Mouse (Mus musculus): Measurements from ENCODE around the gene Gm20458. TPM values are rescaled to one million over a fixed set of nuclear protein-coding genes. Genes with fewer than 3 reads are reported as not detected.

Gene Gm20458
- polyA plus RNA-seq, 1 experiment from 2014 or later: 6.9 TPM

DNA sequence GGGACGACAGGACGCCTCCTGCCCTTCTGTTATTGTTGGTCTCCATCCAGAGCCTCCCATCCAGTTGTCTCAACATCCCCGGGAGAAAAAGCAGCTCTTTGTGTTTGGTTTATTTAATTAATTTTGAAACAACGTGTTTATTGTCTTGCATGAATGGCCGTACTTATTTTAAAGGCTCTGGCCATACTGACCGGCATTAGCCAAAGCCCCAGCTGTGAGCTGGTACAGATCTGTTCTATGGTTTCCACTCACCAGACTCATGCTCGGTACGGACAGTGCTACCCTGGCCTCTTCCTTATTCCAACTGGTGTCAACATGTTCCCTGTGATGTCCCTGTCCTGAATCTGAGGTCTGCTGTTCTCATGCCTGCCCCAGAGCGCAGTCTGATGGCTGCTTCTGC is 55.1 kb downstream of the Gm20458 start:
- ATAC-seq (replicated peaks): no peak
- no peaks in the 10 kb centered on the region for H3K9me3 ChIP-seq
- no peaks in the 10 kb centered on the region for H3K36me3 ChIP-seq
- H3K4me1 ChIP-seq: peaks cover 8% of the 10 kb centered on the region; the same call in 1 of the 2 replicates
- no peak overlapping the region for H3K4me2 ChIP-seq (replicated peaks)
- no peaks in the 10 kb centered on the region for H3K27me3 ChIP-seq
- H3K4me3 ChIP-seq: no peak overlapping the region
- no peak overlapping the region for H3K9ac ChIP-seq (replicated peaks)
- no peak overlapping the region for H3K27ac ChIP-seq (replicated peaks)
- WGBS: 79% methylated on average over 9 of the region's 9 CpGs

- no peak for ATAC-seq (replicated peaks)
- Histone ChIP-seq H3K9me3 (no peaks in the 10 kb centered on the region), H3K27ac (replicated peaks) (no peak overlapping the region), H3K4me3 (no peak overlapping the region), H3K4me2 (replicated peaks) (no peak overlapping the region), H3K36me3 (no peaks in the 10 kb centered on the region), H3K9ac (replicated peaks) (no peak overlapping the region), H3K4me1 (peaks cover 8% of the 10 kb centered on the region; the same call in 1 of the 2 replicates), H3K27me3 (no peaks in the 10 kb centered on the region)
- 88% methylated on average over 11 of the region's 11 CpGs for WGBS
Observed at GRCm38 (mm10) chr2:164516592-164516991, 55.8 kb downstream of the Gm20458 start.

DNA sequence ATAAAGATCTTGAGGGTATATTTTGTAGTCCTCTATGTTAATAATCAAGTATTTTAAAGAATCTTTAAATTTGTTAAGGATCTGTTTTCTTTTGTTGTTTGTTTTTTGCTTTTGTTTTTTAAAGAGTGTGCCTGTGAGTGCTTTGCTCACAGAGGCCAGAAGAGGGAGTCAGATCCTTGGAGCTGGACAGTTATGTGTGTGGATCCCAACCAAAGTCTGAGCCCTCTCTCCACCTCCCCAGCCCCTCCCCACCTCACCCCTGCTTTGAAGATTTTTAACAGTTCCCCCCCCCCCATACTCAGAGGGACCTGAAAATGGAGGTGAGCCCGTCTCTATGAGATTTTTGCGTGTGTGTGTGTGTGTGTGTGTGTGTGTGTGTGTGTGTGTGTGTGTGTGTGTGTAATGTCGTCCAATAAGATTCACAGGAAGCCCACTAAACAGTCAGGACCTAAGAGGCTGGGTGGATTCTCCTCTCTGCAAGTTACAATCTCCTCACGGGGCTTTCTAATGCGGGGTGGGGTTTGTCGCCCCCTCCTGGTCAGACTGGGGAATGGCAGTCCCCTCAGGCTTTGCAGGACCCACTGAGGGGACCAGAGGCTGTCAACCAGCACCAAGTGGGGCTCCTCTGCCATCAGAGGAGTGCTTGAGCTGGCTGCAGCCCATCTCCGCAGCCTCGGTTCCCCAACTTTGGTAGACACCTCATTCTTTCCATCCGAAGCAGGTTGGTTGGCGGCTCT is 56.9 kb downstream of the Gm20458 start:
- Histone ChIP-seq H3K4me1 (peaks cover 12% of the 10 kb centered on the region; the same call in 1 of the 2 replicates), H3K9me3 (no peaks in the 10 kb centered on the region), H3K9ac (replicated peaks) (no peak overlapping the region), H3K4me2 (replicated peaks) (no peak overlapping the region), H3K36me3 (no peaks in the 10 kb centered on the region), H3K4me3 (no peak overlapping the region), H3K27me3 (no peaks in the 10 kb centered on the region), H3K27ac (replicated peaks) (peak overlapping the region; percentile 43; the same call in 1 of the 2 replicates)
- no peak for ATAC-seq (replicated peaks)
- 37% methylated on average over 9 of the region's 10 CpGs for WGBS

DNA sequence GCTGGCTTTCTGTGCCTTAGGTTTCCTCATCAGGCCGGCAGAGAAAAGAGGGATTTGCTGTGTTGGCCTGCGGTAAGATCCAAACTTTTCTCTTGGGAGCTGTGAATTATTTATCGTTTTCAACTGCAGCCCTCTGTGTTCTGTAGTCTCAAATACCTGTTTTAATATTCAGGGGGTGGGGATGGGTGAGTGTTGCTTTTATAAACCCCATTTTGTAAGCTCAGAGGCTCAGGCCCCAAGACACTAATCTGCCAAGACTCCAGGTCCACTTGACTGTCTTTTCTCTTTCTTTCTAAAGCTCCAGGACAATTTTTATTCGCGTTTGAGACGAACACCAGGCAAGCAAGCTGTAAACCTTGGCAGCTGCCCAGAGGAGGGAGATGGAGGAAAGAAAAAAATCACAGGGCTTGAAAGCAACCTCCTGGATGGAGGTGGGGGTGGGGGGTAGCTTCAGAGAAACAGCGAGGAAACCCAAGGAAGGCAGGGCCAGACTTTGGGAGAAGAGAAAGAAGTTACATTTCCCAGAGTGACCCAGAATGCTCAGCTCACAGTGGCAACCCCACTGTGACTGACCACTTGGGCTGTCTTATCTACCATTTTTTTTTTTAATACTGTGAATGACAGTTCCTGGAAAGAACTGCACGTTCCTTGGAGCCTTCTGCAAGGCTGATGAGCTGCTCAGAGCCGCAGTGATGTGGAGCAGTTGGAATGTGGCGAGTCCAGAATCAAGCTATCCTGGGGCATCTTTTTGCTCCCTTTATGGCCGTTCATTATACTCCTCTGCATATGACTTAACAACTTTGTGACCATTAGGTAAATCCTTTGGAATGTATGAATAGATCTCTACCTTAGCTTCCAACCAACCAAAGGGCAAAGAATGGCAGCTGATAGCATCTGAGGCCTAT is 57.8 kb downstream of the Gm20458 start:
- H3K9me3 ChIP-seq: no peaks in the 10 kb centered on the region
- H3K4me2 ChIP-seq (replicated peaks): no peak overlapping the region
- no peaks in the 10 kb centered on the region for H3K36me3 ChIP-seq
- no peak overlapping the region for H3K4me3 ChIP-seq
- H3K9ac ChIP-seq (replicated peaks): no peak overlapping the region
- WGBS: 41% methylated on average over 11 of the region's 11 CpGs
- peaks cover 12% of the 10 kb centered on the region; the same call in 1 of the 2 replicates for H3K4me1 ChIP-seq
- peak overlapping the region; percentile 43 for H3K27ac ChIP-seq (replicated peaks)
- H3K27me3 ChIP-seq: no peaks in the 10 kb centered on the region
- no peak for ATAC-seq (replicated peaks)

DNA sequence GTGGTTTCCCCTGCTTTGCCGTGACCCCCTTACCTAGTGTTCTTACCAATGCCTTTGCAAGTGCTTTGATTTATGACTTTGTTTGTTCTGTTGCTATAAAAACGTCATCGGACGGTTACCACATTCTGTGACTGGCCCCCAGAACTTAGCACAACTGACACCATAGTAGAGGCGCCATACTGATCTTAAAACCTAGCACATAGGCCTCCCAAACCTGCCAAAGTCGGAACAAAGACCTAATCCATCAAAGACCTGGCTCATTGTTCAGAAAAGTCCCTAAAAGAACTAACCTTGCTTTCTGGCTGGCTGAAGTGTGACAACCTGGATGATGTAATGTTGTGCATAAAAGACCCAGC is 58.4 kb downstream of the Gm20458 start:
- Histone ChIP-seq H3K27me3 (no peaks in the 10 kb centered on the region), H3K4me1 (peaks cover 12% of the 10 kb centered on the region; the same call in 1 of the 2 replicates), H3K4me3 (no peak overlapping the region), H3K9ac (replicated peaks) (no peak overlapping the region), H3K36me3 (no peaks in the 10 kb centered on the region), H3K4me2 (replicated peaks) (no peak overlapping the region), H3K27ac (replicated peaks) (peak overlapping the region; percentile 43; the same call in 1 of the 2 replicates), H3K9me3 (no peaks in the 10 kb centered on the region)
- 55% methylated on average over 6 of the region's 6 CpGs for WGBS
- ATAC-seq (replicated peaks): no peak

GRCm38 (mm10) chr2:164520782-164521181 is 60.0 kb downstream of the Gm20458 start:
- H3K9ac ChIP-seq (replicated peaks): no peak overlapping the region
- WGBS: 15% methylated on average over 3 of the region's 3 CpGs
- no peak overlapping the region for H3K4me3 ChIP-seq
- H3K27ac ChIP-seq (replicated peaks): no peak overlapping the region
- ATAC-seq (replicated peaks): no peak
- H3K36me3 ChIP-seq: no peaks in the 10 kb centered on the region
- no peaks in the 10 kb centered on the region for H3K9me3 ChIP-seq
- no peaks in the 10 kb centered on the region for H3K27me3 ChIP-seq
- no peak overlapping the region for H3K4me2 ChIP-seq (replicated peaks)
- H3K4me1 ChIP-seq: peaks cover 12% of the 10 kb centered on the region; the same call in 1 of the 2 replicates

- Histone ChIP-seq H3K27ac (replicated peaks) (no peak overlapping the region), H3K4me1 (peaks cover 12% of the 10 kb centered on the region; the same call in 1 of the 2 replicates), H3K9me3 (no peaks in the 10 kb centered on the region), H3K9ac (replicated peaks) (no peak overlapping the region), H3K36me3 (no peaks in the 10 kb centered on the region), H3K4me3 (no peak overlapping the region), H3K4me2 (replicated peaks) (no peak overlapping the region), H3K27me3 (no peaks in the 10 kb centered on the region)
- WGBS: 13% methylated on average over 11 of the region's 11 CpGs
- ATAC-seq (replicated peaks): no peak
Observed at GRCm38 (mm10) chr2:164521841-164522240, 61.1 kb downstream of the Gm20458 start.

GRCm38 (mm10) chr2:164522280-164522679 is 61.5 kb downstream of the Gm20458 start:
- no peaks in the 10 kb centered on the region for H3K27me3 ChIP-seq
- H3K4me3 ChIP-seq: no peak overlapping the region
- 29% methylated on average over 8 of the region's 8 CpGs for WGBS
- peaks cover 12% of the 10 kb centered on the region; the same call in 1 of the 2 replicates for H3K4me1 ChIP-seq
- ATAC-seq (replicated peaks): no peak
- H3K36me3 ChIP-seq: no peaks in the 10 kb centered on the region
- H3K9me3 ChIP-seq: no peaks in the 10 kb centered on the region
- H3K4me2 ChIP-seq (replicated peaks): no peak overlapping the region
- H3K9ac ChIP-seq (replicated peaks): no peak overlapping the region
- no peak overlapping the region for H3K27ac ChIP-seq (replicated peaks)

GRCm38 (mm10) chr2:164523301-164523773 is 62.6 kb downstream of the Gm20458 start:
- no peaks in the 10 kb centered on the region for H3K36me3 ChIP-seq
- H3K9ac ChIP-seq (replicated peaks): no peak overlapping the region
- no peak for ATAC-seq (replicated peaks)

GRCm38 (mm10) chr2:164528557-164528956 is 67.8 kb downstream of the Gm20458 start:
- Histone ChIP-seq H3K4me2 (replicated peaks) (no peak overlapping the region), H3K4me3 (no peak overlapping the region)
- ATAC-seq (replicated peaks): no peak

More at GRCm38 (mm10) chr2:164523301-164523773, 62.6 kb downstream of the Gm20458 start:
- 77% methylated on average over 10 of the region's 10 CpGs for WGBS
- no peak overlapping the region for H3K27ac ChIP-seq (replicated peaks)
- H3K4me1 ChIP-seq: peaks cover 12% of the 10 kb centered on the region; the same call in 1 of the 2 replicates
- no peak overlapping the region for H3K4me3 ChIP-seq
- no peaks in the 10 kb centered on the region for H3K9me3 ChIP-seq
- H3K4me2 ChIP-seq (replicated peaks): no peak overlapping the region
- no peaks in the 10 kb centered on the region for H3K27me3 ChIP-seq

DNA sequence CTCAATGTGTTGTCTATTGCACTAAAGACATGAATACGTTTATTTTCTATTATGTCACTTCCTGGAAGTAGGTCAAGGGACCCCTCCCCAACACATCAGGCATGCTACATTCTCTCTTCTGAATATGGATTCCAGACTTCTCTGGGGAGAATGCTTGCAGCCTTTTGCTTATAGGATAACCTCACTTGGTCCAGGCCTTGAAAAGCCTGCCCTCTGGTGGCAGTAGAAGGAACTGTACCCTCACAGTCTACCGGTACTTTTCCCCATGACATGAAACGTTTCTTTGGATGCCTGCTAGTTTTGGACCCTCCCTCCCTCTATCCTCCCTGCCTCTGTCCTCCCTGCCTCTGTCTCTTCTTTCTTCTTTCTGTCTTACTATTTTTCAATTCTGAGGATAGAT is 70.4 kb downstream of the Gm20458 start:
- ATAC-seq (replicated peaks): no peak
- H3K36me3 ChIP-seq: no peaks in the 10 kb centered on the region
- no peaks in the 10 kb centered on the region for H3K27me3 ChIP-seq
- WGBS: 4% methylated on average over 3 of the region's 3 CpGs
- no peak overlapping the region for H3K27ac ChIP-seq (replicated peaks)
- no peaks in the 10 kb centered on the region for H3K4me1 ChIP-seq
- H3K9ac ChIP-seq (replicated peaks): no peak overlapping the region
- no peak overlapping the region for H3K4me2 ChIP-seq (replicated peaks)
- H3K9me3 ChIP-seq: no peaks in the 10 kb centered on the region
- no peak overlapping the region for H3K4me3 ChIP-seq

More at GRCm38 (mm10) chr2:164528557-164528956, 67.8 kb downstream of the Gm20458 start:
- 60% methylated on average over 5 of the region's 5 CpGs for WGBS
- H3K27ac ChIP-seq (replicated peaks): no peak overlapping the region
- H3K9ac ChIP-seq (replicated peaks): no peak overlapping the region
- no peaks in the 10 kb centered on the region for H3K36me3 ChIP-seq
- no peaks in the 10 kb centered on the region for H3K27me3 ChIP-seq
- no peaks in the 10 kb centered on the region for H3K9me3 ChIP-seq
- no peaks in the 10 kb centered on the region for H3K4me1 ChIP-seq

GRCm38 (mm10) chr2:164534315-164534714 is 73.5 kb downstream of the Gm20458 start:
- H3K27ac ChIP-seq (replicated peaks): no peak overlapping the region
- no peak overlapping the region for H3K4me2 ChIP-seq (replicated peaks)
- ATAC-seq (replicated peaks): no peak
- H3K27me3 ChIP-seq: no peaks in the 10 kb centered on the region
- 80% methylated on average over 10 of the region's 10 CpGs for WGBS
- H3K36me3 ChIP-seq: no peaks in the 10 kb centered on the region
- H3K9me3 ChIP-seq: no peaks in the 10 kb centered on the region
- H3K4me1 ChIP-seq: no peaks in the 10 kb centered on the region
- H3K9ac ChIP-seq (replicated peaks): no peak overlapping the region
- H3K4me3 ChIP-seq: no peak overlapping the region

Measured in forebrain, embryonic 15.5 days (tissue).